ENCODE assay signal across 14 mouse cellular contexts in genomic region chr12:72946064-72946395, GRCm38 (mm10). TPM values are rescaled to one million over a fixed set of nuclear protein-coding genes. Genes with fewer than 3 reads are reported as not detected.
DNase-seq lines count a peak whose midpoint lies in the region; ATAC-seq and TF ChIP-seq lines count a peak whose summit lies in the region.
"Had no signal": no experiment of that assay in that cellular context is flagged by ENCODE, and none has a peak within 500 bp of the region (broad histone marks: within the 10 kb centered on the region; RNA-seq: fewer than 3 reads in every experiment).

No protein-coding gene starts in this region.

- peak overlapping the region; percentile 47 for H3K4me3 ChIP-seq in heart, postnatal 0 days (ENCODE audit: low read depth, low read length)
- peak overlapping the region; percentile 64 for H3K4me3 ChIP-seq in embryonic facial prominence, embryonic 10.5 days
- peak overlapping the region; percentile 33 for H3K4me3 ChIP-seq in hindbrain, embryonic 13.5 days
- H3K4me3 ChIP-seq in midbrain, embryonic 11.5 days (ENCODE audit: low read depth, low read length): peak overlapping the region; percentile 33
- no peak overlapping the region for H3K4me3 ChIP-seq in cerebellum, adult 2 months (replicated peaks; ENCODE audit: insufficient read depth, low read depth, low read length)

- TF ChIP-seq EP300 in heart, postnatal 0 days (IDR thresholded peaks at IDR 0.05; ENCODE audit: low read depth): no peak

- ATAC-seq in heart, postnatal 0 days (ENCODE audit: insufficient read depth, low read depth): no peak
- no peak; the same call in 1 of the 2 replicates for ATAC-seq in hindbrain, embryonic 13.5 days (ENCODE audit: low FRiP score)
- no peak; the same call in 1 of the 2 replicates for ATAC-seq in midbrain, embryonic 11.5 days (ENCODE audit: low FRiP score)

- H3K36me3 ChIP-seq in heart, postnatal 0 days (replicated peaks; ENCODE audit: control insufficient read depth, insufficient read depth, low read length): no peaks in the 10 kb centered on the region
- no peaks in the 10 kb centered on the region for H3K36me3 ChIP-seq in embryonic facial prominence, embryonic 10.5 days (replicated peaks)
- no peaks in the 10 kb centered on the region for H3K36me3 ChIP-seq in hindbrain, embryonic 13.5 days
- H3K36me3 ChIP-seq in midbrain, embryonic 11.5 days (ENCODE audit: control insufficient read depth, insufficient read depth, low read length): no peaks in the 10 kb centered on the region

- H3K4me2 ChIP-seq in heart, postnatal 0 days (ENCODE audit: low read depth, low read length): peak overlapping the region; percentile 65; the same call in 1 of the 2 replicates
- no peak overlapping the region; the same call in 1 of the 2 replicates for H3K4me2 ChIP-seq in hindbrain, embryonic 13.5 days
- H3K4me2 ChIP-seq in midbrain, embryonic 11.5 days: peak overlapping the region; percentile 50

- H3K9me3 ChIP-seq in heart, postnatal 0 days (replicated peaks; ENCODE audit: control insufficient read depth, low read length): no peaks in the 10 kb centered on the region
- no peaks in the 10 kb centered on the region for H3K9me3 ChIP-seq in embryonic facial prominence, embryonic 10.5 days
- H3K9me3 ChIP-seq in hindbrain, embryonic 13.5 days: no peaks in the 10 kb centered on the region
- H3K9me3 ChIP-seq in midbrain, embryonic 11.5 days (ENCODE audit: control insufficient read depth, low read length): no peaks in the 10 kb centered on the region

- DNase-seq in heart, postnatal 0 days (ENCODE audit: low spot score): no peak
- no peak for DNase-seq in heart, adult 9 months (ENCODE audit: low spot score in 2 of 2)
- no peak for DNase-seq in embryonic facial prominence, embryonic 10.5 days (ENCODE audit: low spot score)
- peak; percentile 95 for DNase-seq in midbrain, embryonic 11.5 days (ENCODE audit: low spot score, missing footprints)
- DNase-seq in adrenal gland, adult 2 months: no peak
- DNase-seq in gastrocnemius, postnatal 10 days: no peak
- DNase-seq in cerebellum, adult 2 months: no peak
- DNase-seq: layer of hippocampus, adult 9-11 months; lung, postnatal 36 days; thymus, adult 18-20 months had no signal

- H3K4me1 ChIP-seq in heart, postnatal 0 days (ENCODE audit: control insufficient read depth, insufficient read depth): 0 out of 2 replicates have a peak, but pooled peaks cover 10% of the 10 kb centered on the region
- peaks cover 27% of the 10 kb centered on the region for H3K4me1 ChIP-seq in embryonic facial prominence, embryonic 10.5 days
- H3K4me1 ChIP-seq in hindbrain, embryonic 13.5 days (replicated peaks): peaks cover 11% of the 10 kb centered on the region; the same call in 1 of the 2 replicates
- H3K4me1 ChIP-seq in midbrain, embryonic 11.5 days (ENCODE audit: control insufficient read depth, insufficient read depth, low read length): peaks cover 12% of the 10 kb centered on the region
- no peaks in the 10 kb centered on the region for H3K4me1 ChIP-seq in cerebellum, adult 2 months (ENCODE audit: control insufficient read depth, insufficient read depth, low read length)

- TF ChIP-seq POLR2A in cerebellum, adult 2 months (IDR thresholded peaks at IDR 0.05; ENCODE audit: borderline replicate concordance, insufficient read depth, low read length): no peak

- peaks cover 85% of the 10 kb centered on the region for H3K27me3 ChIP-seq in heart, postnatal 0 days (ENCODE audit: control insufficient read depth, insufficient read depth, low read length)
- peaks cover 99% of the 10 kb centered on the region for H3K27me3 ChIP-seq in embryonic facial prominence, embryonic 10.5 days (replicated peaks; ENCODE audit: low read depth, poor library complexity, severe bottlenecking)
- peaks cover 100% of the 10 kb centered on the region for H3K27me3 ChIP-seq in hindbrain, embryonic 13.5 days
- peaks cover 89% of the 10 kb centered on the region for H3K27me3 ChIP-seq in midbrain, embryonic 11.5 days (ENCODE audit: control insufficient read depth, insufficient read depth, low read length)
- peaks cover 14% of the 10 kb centered on the region; the same call in 1 of the 2 replicates for H3K27me3 ChIP-seq in cerebellum, adult 2 months (ENCODE audit: control insufficient read depth, insufficient read depth, low read length)

- no peak for TF ChIP-seq CTCF in heart, postnatal 0 days (IDR thresholded peaks at IDR 0.05; ENCODE audit: low read depth)
- TF ChIP-seq CTCF in cerebellum, adult 2 months (IDR thresholded peaks at IDR 0.05; ENCODE audit: borderline replicate concordance, insufficient read depth, low read depth, low read length): no peak

- H3K27ac ChIP-seq in heart, postnatal 0 days (ENCODE audit: low read depth): no peak overlapping the region
- peak overlapping the region; percentile 81 for H3K27ac ChIP-seq in embryonic facial prominence, embryonic 10.5 days (replicated peaks)
- H3K27ac ChIP-seq in hindbrain, embryonic 13.5 days: no peak overlapping the region
- H3K27ac ChIP-seq in midbrain, embryonic 11.5 days (ENCODE audit: low read depth, low read length): no peak overlapping the region
- no peak overlapping the region for H3K27ac ChIP-seq in cerebellum, adult 2 months (ENCODE audit: insufficient read depth, low read length)

- no peak overlapping the region for H3K9ac ChIP-seq in heart, postnatal 0 days (replicated peaks; ENCODE audit: low read depth, low read length)
- H3K9ac ChIP-seq in hindbrain, embryonic 13.5 days: no peak overlapping the region
- H3K9ac ChIP-seq in midbrain, embryonic 11.5 days (ENCODE audit: low read length): no peak overlapping the region

- WGBS in heart, postnatal 0 days: 17% methylated on average over 8 of the region's 8 CpGs
- 3% methylated on average over 8 of the region's 8 CpGs for WGBS in embryonic facial prominence, embryonic 10.5 days
- 4% methylated on average over 8 of the region's 8 CpGs for WGBS in hindbrain, embryonic 13.5 days
- under 1% methylated on average over 8 of the region's 8 CpGs for WGBS in midbrain, embryonic 11.5 days
- WGBS in cerebellum, adult 2 months: 5% methylated on average over 8 of the region's 8 CpGs

RNA-seq across cellular contexts. Expression of gene 4930447C04Rik, which starts 5.5 kb away (rescaled TPM):
- total RNA-seq in heart, postnatal 0 days (2014; rRNA removed; ENCODE audit: low replicate concordance): not detected in 2 replicates
- polyA plus RNA-seq in heart, postnatal 0 days (2015; fragmentation: Nextera tagmentation; extraction: Ambion mirVana): 0.32 and 0.63 TPM in 2 replicates
- polyA plus RNA-seq in embryonic facial prominence, embryonic 10.5 days (2016; fragmentation: Nextera tagmentation; extraction: Ambion mirVana): 5.2 and 6.4 TPM in 2 replicates
- 4.6 and 5.2 TPM in 2 replicates for polyA plus RNA-seq in hindbrain, embryonic 13.5 days (2015; fragmentation: Nextera tagmentation; extraction: Ambion mirVana)
- polyA plus RNA-seq in midbrain, embryonic 11.5 days (2014; fragmentation: Nextera tagmentation; extraction: Ambion mirVana): 1.3 and 2.6 TPM in 2 replicates
- total RNA-seq in adrenal gland, adult 2 months (2021): under 1 TPM; 0.52 to 0.58 TPM
- polyA plus RNA-seq in adrenal gland, adult 2 months (2012; rRNA removed): not detected in 2 replicates
- total RNA-seq in gastrocnemius, postnatal 10 days (2021): 1 to 10 TPM; 1.3 to 1.4 TPM
- polyA plus RNA-seq in cerebellum, adult 2 months (2012; rRNA removed): 6.1 and 9.1 TPM in 2 replicates

RNA-seq across cellular contexts. Expression of gene Six6, which starts 6.3 kb away (rescaled TPM):
- total RNA-seq in heart, postnatal 0 days (2014; rRNA removed; ENCODE audit: low replicate concordance): not detected in 2 replicates
- polyA plus RNA-seq in heart, postnatal 0 days (2015; fragmentation: Nextera tagmentation; extraction: Ambion mirVana): not detected in 2 replicates
- 6.5 and 8.7 TPM in 2 replicates for polyA plus RNA-seq in embryonic facial prominence, embryonic 10.5 days (2016; fragmentation: Nextera tagmentation; extraction: Ambion mirVana)
- not detected in 2 replicates for polyA plus RNA-seq in hindbrain, embryonic 13.5 days (2015; fragmentation: Nextera tagmentation; extraction: Ambion mirVana)
- polyA plus RNA-seq in midbrain, embryonic 11.5 days (2014; fragmentation: Nextera tagmentation; extraction: Ambion mirVana): 0.03 TPM in 1 of 2 replicates, not detected in the other
- total RNA-seq in adrenal gland, adult 2 months (2021): not detected
- polyA plus RNA-seq in adrenal gland, adult 2 months (2012; rRNA removed): not detected in 2 replicates
- total RNA-seq in gastrocnemius, postnatal 10 days (2021): not detected
- polyA plus RNA-seq in cerebellum, adult 2 months (2012; rRNA removed): not detected in 2 replicates
- total RNA-seq: adrenal gland, postnatal 10 days had no signal
- polyA plus RNA-seq: cortical plate, adult 2 months; gonadal fat pad, adult 2 months had no signal
